ENCODE assay signal across 8 mouse cellular contexts in the genomic region with DNA sequence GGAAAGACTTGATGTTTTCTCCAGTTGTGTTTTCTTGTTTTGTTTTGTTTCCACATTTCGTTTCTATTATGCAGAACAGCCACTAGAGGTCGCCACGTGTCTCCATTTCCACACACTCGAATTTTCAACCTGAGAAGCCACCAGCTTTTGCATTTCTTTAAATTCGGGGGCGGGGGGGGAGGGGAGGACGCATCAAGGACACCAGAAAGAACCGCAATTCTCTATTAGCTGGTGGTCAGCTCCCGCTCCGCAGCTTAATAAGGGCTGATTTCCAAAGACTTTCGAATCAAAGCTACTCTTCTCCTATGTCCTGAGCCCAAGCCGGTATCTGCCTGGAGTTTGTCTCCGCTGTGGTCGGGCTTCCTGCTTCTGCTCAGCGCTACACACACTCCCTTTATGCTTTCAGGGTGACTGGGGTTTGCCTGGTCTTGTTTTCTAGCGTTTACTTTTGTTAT. TPM values are rescaled to one million over a fixed set of nuclear protein-coding genes. Genes with fewer than 3 reads are reported as not detected.
DNase-seq lines count a peak whose midpoint lies in the region; ATAC-seq lines count a peak whose summit lies in the region.

No protein-coding gene starts in this region.

- H3K4me1 ChIP-seq in embryonic facial prominence, embryonic 10.5 days = peaks cover 9% of the 10 kb centered on the region; the same call in 1 of the 2 replicates
- H3K4me1 ChIP-seq in heart, embryonic 15.5 days (replicated peaks) = 0 out of 2 replicates have a peak, but pooled peaks cover 2% of the 10 kb centered on the region
- peaks cover 6% of the 10 kb centered on the region for H3K4me1 ChIP-seq in liver, embryonic 16.5 days (ENCODE audit: control insufficient read depth, low read depth, low read length)
- no peaks in the 10 kb centered on the region for H3K4me1 ChIP-seq in neural tube, embryonic 11.5 days (ENCODE audit: control insufficient read depth, insufficient read depth, low read length)
- peaks cover 9% of the 10 kb centered on the region for H3K4me1 ChIP-seq in stomach, embryonic 16.5 days (ENCODE audit: control insufficient read depth, insufficient read depth, low read length)

- under 1% methylated on average over 16 of the region's 16 CpGs for WGBS in embryonic facial prominence, embryonic 10.5 days
- WGBS in heart, embryonic 15.5 days = under 1% methylated on average over 16 of the region's 16 CpGs
- under 1% methylated on average over 16 of the region's 16 CpGs for WGBS in liver, embryonic 16.5 days (ENCODE audit: insufficient replicate concordance)
- under 1% methylated on average over 16 of the region's 16 CpGs for WGBS in neural tube, embryonic 11.5 days
- WGBS in stomach, embryonic 16.5 days = under 1% methylated on average over 16 of the region's 16 CpGs

- peak; percentile 79 for DNase-seq in CD4-positive, CD25-positive, alpha-beta regulatory T cell, adult 2 months (ENCODE audit: low read depth, low spot score)
- DNase-seq in adrenal gland, postnatal 14 days = peak; percentile 65
- DNase-seq in embryonic facial prominence, embryonic 10.5 days (ENCODE audit: low spot score) = peak; percentile 75
- DNase-seq in kidney, postnatal 25 days = peak; percentile 50 to 53
- DNase-seq in neural tube, embryonic 11.5 days (ENCODE audit: low spot score) = peak; percentile 74

- H3K4me3 ChIP-seq in embryonic facial prominence, embryonic 10.5 days = peak overlapping the region; percentile 63
- H3K4me3 ChIP-seq in heart, embryonic 15.5 days = peak overlapping the region; percentile 59
- H3K4me3 ChIP-seq in liver, embryonic 16.5 days (ENCODE audit: low read depth, low read length) = peak overlapping the region; percentile 63
- peak overlapping the region; percentile 52 for H3K4me3 ChIP-seq in neural tube, embryonic 11.5 days (ENCODE audit: low read depth, low read length)
- H3K4me3 ChIP-seq in stomach, embryonic 16.5 days (replicated peaks; ENCODE audit: low read length) = peak overlapping the region; percentile 58

- no peaks in the 10 kb centered on the region for H3K27me3 ChIP-seq in embryonic facial prominence, embryonic 10.5 days (replicated peaks; ENCODE audit: low read depth, poor library complexity, severe bottlenecking)
- no peaks in the 10 kb centered on the region for H3K27me3 ChIP-seq in heart, embryonic 15.5 days
- no peaks in the 10 kb centered on the region for H3K27me3 ChIP-seq in liver, embryonic 16.5 days (ENCODE audit: control insufficient read depth, insufficient read depth, low read depth, low read length)
- no peaks in the 10 kb centered on the region for H3K27me3 ChIP-seq in neural tube, embryonic 11.5 days (ENCODE audit: control insufficient read depth, insufficient read depth, low read length)
- H3K27me3 ChIP-seq in stomach, embryonic 16.5 days (ENCODE audit: control insufficient read depth, insufficient read depth, low read length) = no peaks in the 10 kb centered on the region

- peak overlapping the region; percentile 48; the same call in 1 of the 2 replicates for H3K9ac ChIP-seq in heart, embryonic 15.5 days
- peak overlapping the region; percentile 68 for H3K9ac ChIP-seq in liver, embryonic 16.5 days (ENCODE audit: low read depth, low read length)
- peak overlapping the region; percentile 52 for H3K9ac ChIP-seq in neural tube, embryonic 11.5 days (ENCODE audit: low read length)
- H3K9ac ChIP-seq in stomach, embryonic 16.5 days (ENCODE audit: low read length) = peak overlapping the region; percentile 72

- peak overlapping the region; percentile 65; the same call in 1 of the 2 replicates for H3K27ac ChIP-seq in embryonic facial prominence, embryonic 10.5 days (replicated peaks)
- H3K27ac ChIP-seq in heart, embryonic 15.5 days = no peak overlapping the region
- peak overlapping the region; percentile 94 for H3K27ac ChIP-seq in liver, embryonic 16.5 days (ENCODE audit: low read length)
- no peak overlapping the region for H3K27ac ChIP-seq in neural tube, embryonic 11.5 days (ENCODE audit: low read depth, low read length)
- H3K27ac ChIP-seq in stomach, embryonic 16.5 days (ENCODE audit: low read length) = peak overlapping the region; percentile 58

- no peak for ATAC-seq in heart, embryonic 15.5 days (replicated peaks; ENCODE audit: insufficient number of reproducible peaks, insufficient read depth, low FRiP score, low read depth)
- ATAC-seq in liver, embryonic 16.5 days (ENCODE audit: low read depth) = peak; percentile 26
- ATAC-seq in neural tube, embryonic 11.5 days (ENCODE audit: insufficient read depth, low FRiP score, low TSS enrichment) = peak; percentile 56; the same call in 1 of the 2 replicates
- ATAC-seq in stomach, embryonic 16.5 days (ENCODE audit: insufficient read depth, low FRiP score) = peak; percentile 50; the same call in 1 of the 2 replicates

- peak overlapping the region; percentile 61 for H3K4me2 ChIP-seq in heart, embryonic 15.5 days
- H3K4me2 ChIP-seq in liver, embryonic 16.5 days (ENCODE audit: low read depth, low read length) = peak overlapping the region; percentile 68
- H3K4me2 ChIP-seq in neural tube, embryonic 11.5 days (ENCODE audit: low read depth) = peak overlapping the region; percentile 72
- H3K4me2 ChIP-seq in stomach, embryonic 16.5 days (ENCODE audit: low read depth, low read length) = peak overlapping the region; percentile 86

- no peaks in the 10 kb centered on the region for H3K9me3 ChIP-seq in embryonic facial prominence, embryonic 10.5 days
- no peaks in the 10 kb centered on the region for H3K9me3 ChIP-seq in heart, embryonic 15.5 days (replicated peaks)
- H3K9me3 ChIP-seq in liver, embryonic 16.5 days (replicated peaks; ENCODE audit: control insufficient read depth, low read length) = no peaks in the 10 kb centered on the region
- no peaks in the 10 kb centered on the region for H3K9me3 ChIP-seq in neural tube, embryonic 11.5 days (ENCODE audit: control insufficient read depth, low read length)
- no peaks in the 10 kb centered on the region for H3K9me3 ChIP-seq in stomach, embryonic 16.5 days (replicated peaks; ENCODE audit: control insufficient read depth, low read length)

- H3K36me3 ChIP-seq in embryonic facial prominence, embryonic 10.5 days (replicated peaks) = no peaks in the 10 kb centered on the region
- no peaks in the 10 kb centered on the region for H3K36me3 ChIP-seq in heart, embryonic 15.5 days
- H3K36me3 ChIP-seq in liver, embryonic 16.5 days (ENCODE audit: control insufficient read depth, insufficient read depth) = peaks cover 24% of the 10 kb centered on the region
- no peaks in the 10 kb centered on the region for H3K36me3 ChIP-seq in neural tube, embryonic 11.5 days (ENCODE audit: control insufficient read depth, insufficient read depth, low read length)
- H3K36me3 ChIP-seq in stomach, embryonic 16.5 days (ENCODE audit: control insufficient read depth, insufficient read depth, low read length) = no peaks in the 10 kb centered on the region

RNA-seq across cellular contexts. Expression of a gene that starts 0.6 kb away (rescaled TPM):
- 4.1 and 16.8 TPM in 2 replicates for total RNA-seq in adrenal gland, postnatal 14 days (2021)
- polyA plus RNA-seq in embryonic facial prominence, embryonic 10.5 days (2016; fragmentation: Nextera tagmentation; extraction: Ambion mirVana) = 11.9 and 13.9 TPM in 2 replicates
- polyA plus RNA-seq in heart, embryonic 15.5 days (2015; fragmentation: Nextera tagmentation; extraction: Ambion mirVana) = 24.1 and 28.0 TPM in 2 replicates
- polyA plus RNA-seq in liver, embryonic 16.5 days (2015; fragmentation: Nextera tagmentation; extraction: Ambion mirVana) = 642 and 710 TPM in 2 replicates
- polyA plus RNA-seq in neural tube, embryonic 11.5 days (2014; fragmentation: Nextera tagmentation; extraction: Ambion mirVana) = 11.5 and 12.2 TPM in 2 replicates
- 25.3 and 33.2 TPM in 2 replicates for polyA plus RNA-seq in stomach, embryonic 16.5 days (2015; fragmentation: Nextera tagmentation; extraction: Ambion mirVana)

Comparison
In these comparisons a context has a peak if more than half of its experiments do, and no peak if none do; other contexts are left out.
1. H3K27ac ChIP-seq: peak in embryonic facial prominence, embryonic 10.5 days (single experiment), liver, embryonic 16.5 days (single experiment) and stomach, embryonic 16.5 days (single experiment); none in heart, embryonic 15.5 days (single experiment) and neural tube, embryonic 11.5 days (single experiment).
2. RNA of a gene that starts 0.6 kb away (polyA plus RNA-seq): 642 to 710 TPM in liver, embryonic 16.5 days; 25.3 to 33.2 TPM in stomach, embryonic 16.5 days, 24.1 to 28.0 TPM in heart, embryonic 15.5 days, 11.9 to 13.9 TPM in embryonic facial prominence, embryonic 10.5 days and 11.5 to 12.2 TPM in neural tube, embryonic 11.5 days; every median in the first group is over 10 times any median in the second.
3. Peak in every context shown above with its lines, with median percentiles within 50 percentile points of each other: DNase-seq, H3K4me3 ChIP-seq, H3K4me2 ChIP-seq and H3K9ac ChIP-seq.